Mouse (Mus musculus) urinary bladder, postnatal 10 days (tissue): ENCODE data around the gene Slc12a5.

Experiments
- DNase-seq: peaks from one replicate; pipeline ENCODE4 v3.0.0; 2022; ENCODE audit warnings: low spot score

The Slc12a5 gene

GRCm38 (mm10) chr2:164960716-164961441 is at the start of gene Slc12a5:
Gene Slc12a5, plus strand, starts transcription at chr2:164960802.
- DNase-seq = no peak

GRCm38 (mm10) chr2:164911086-164912048 is 49.2 kb upstream of the Slc12a5 start, which contains the start of gene Zfp335:
Gene Zfp335, minus strand, starts transcription at chr2:164911757.
- DNase-seq = peak; percentile 75

GRCm38 (mm10) chr2:164912151-164912550 is 48.5 kb upstream of the Slc12a5 start:
- no peak for DNase-seq

- no peak for DNase-seq
Observed at GRCm38 (mm10) chr2:164912749-164913427, 47.7 kb upstream of the Slc12a5 start.

- DNase-seq = no peak
Observed at GRCm38 (mm10) chr2:164913428-164913786, 47.2 kb upstream of the Slc12a5 start.

GRCm38 (mm10) chr2:164916820-164917219 is 43.8 kb upstream of the Slc12a5 start:
- DNase-seq = no peak

- DNase-seq = no peak
Observed at GRCm38 (mm10) chr2:164917371-164917770, 43.2 kb upstream of the Slc12a5 start.

- DNase-seq = no peak
Observed at GRCm38 (mm10) chr2:164918325-164918724, 42.3 kb upstream of the Slc12a5 start.

GRCm38 (mm10) chr2:164921984-164922383 is 38.6 kb upstream of the Slc12a5 start:
- DNase-seq = no peak

GRCm38 (mm10) chr2:164923291-164923690 is 37.3 kb upstream of the Slc12a5 start:
- DNase-seq = no peak

GRCm38 (mm10) chr2:164924100-164924857 is 36.3 kb upstream of the Slc12a5 start:
- peak; percentile 44 for DNase-seq

GRCm38 (mm10) chr2:164930706-164931581 is 29.7 kb upstream of the Slc12a5 start:
- DNase-seq = no peak

- no peak for DNase-seq
Observed at GRCm38 (mm10) chr2:164933534-164933933, 27.1 kb upstream of the Slc12a5 start.

- DNase-seq = no peak
Observed at GRCm38 (mm10) chr2:164935991-164936390, 24.6 kb upstream of the Slc12a5 start.

GRCm38 (mm10) chr2:164938146-164939091 is 22.2 kb upstream of the Slc12a5 start:
- no peak for DNase-seq

GRCm38 (mm10) chr2:164939106-164939505 is 21.5 kb upstream of the Slc12a5 start:
- DNase-seq = no peak

GRCm38 (mm10) chr2:164940140-164940830 is 20.3 kb upstream of the Slc12a5 start, which contains the start of gene Mmp9:
Gene Mmp9, plus strand, starts transcription at chr2:164940780.
- DNase-seq = no peak

- no peak for DNase-seq
Observed at GRCm38 (mm10) chr2:164942692-164943290, 17.8 kb upstream of the Slc12a5 start.
